In genomic region chr14:73262210-73262609, GRCm38 (mm10) we compare ENCODE assay signal across 25 mouse cellular contexts. TPM values are rescaled to one million over a fixed set of nuclear protein-coding genes. Genes with fewer than 3 reads are reported as not detected.
DNase-seq lines count a peak whose midpoint lies in the region; ATAC-seq and TF ChIP-seq lines count a peak whose summit lies in the region.
"Had no signal": no experiment of that assay in that cellular context is flagged by ENCODE, and none has a peak within 500 bp of the region (broad histone marks: within the 10 kb centered on the region; RNA-seq: fewer than 3 reads in every experiment).

No protein-coding gene starts in this region.

- H3K4me2 ChIP-seq in lung, embryonic 16.5 days (ENCODE audit: low read depth, low read length) = no peak overlapping the region
- H3K4me2 ChIP-seq in stomach, postnatal 0 days (replicated peaks; ENCODE audit: low read depth) = no peak overlapping the region
- no peak overlapping the region for H3K4me2 ChIP-seq in kidney, embryonic 14.5 days (replicated peaks; ENCODE audit: low read depth, low read length)
- H3K4me2 ChIP-seq: embryonic facial prominence, embryonic 13.5 days; embryonic facial prominence, embryonic 15.5 days; forebrain, embryonic 12.5 days had no signal

- ATAC-seq in lung, embryonic 16.5 days (ENCODE audit: low read depth) = 0 out of 2 replicates have a peak, but pooled peaks have one; percentile 56
- peak; percentile 77 for ATAC-seq in stomach, postnatal 0 days (ENCODE audit: low FRiP score, low TSS enrichment)
- no peak for ATAC-seq in kidney, embryonic 14.5 days (ENCODE audit: low FRiP score, low TSS enrichment)
- ATAC-seq: forebrain, embryonic 14.5 days; forebrain, embryonic 16.5 days had no signal

- peaks cover 3% of the 10 kb centered on the region for H3K4me1 ChIP-seq in lung, adult 2 months (ENCODE audit: control insufficient read depth, insufficient read depth, low read length)
- peaks cover 9% of the 10 kb centered on the region for H3K4me1 ChIP-seq in lung, embryonic 16.5 days (replicated peaks; ENCODE audit: control insufficient read depth, insufficient read depth, low read length)
- no peaks in the 10 kb centered on the region for H3K4me1 ChIP-seq in stomach, postnatal 0 days (replicated peaks; ENCODE audit: control insufficient read depth, insufficient read depth)
- H3K4me1 ChIP-seq in kidney, embryonic 14.5 days (ENCODE audit: control insufficient read depth, insufficient read depth, low read length) = no peaks in the 10 kb centered on the region
- H3K4me1 ChIP-seq: embryonic facial prominence, embryonic 13.5 days; forebrain, embryonic 10.5 days; forebrain, embryonic 12.5 days had no signal

- TF ChIP-seq POLR2A in lung, adult 2 months (IDR thresholded peaks at IDR 0.05; ENCODE audit: borderline replicate concordance, extremely low read depth, low read depth, low read length) = no peak

- TF ChIP-seq CTCF in lung, adult 2 months (IDR thresholded peaks at IDR 0.05; ENCODE audit: insufficient read depth, low read length) = no peak
- no peak for TF ChIP-seq CTCF in stomach, postnatal 0 days (IDR thresholded peaks at IDR 0.05; ENCODE audit: low read depth)

- no peak overlapping the region for H3K27ac ChIP-seq in lung, embryonic 16.5 days (ENCODE audit: low read length)
- no peak overlapping the region for H3K27ac ChIP-seq in stomach, postnatal 0 days (replicated peaks)
- H3K27ac ChIP-seq in kidney, embryonic 14.5 days (ENCODE audit: low read depth, low read length) = no peak overlapping the region
- H3K27ac ChIP-seq: embryonic facial prominence, embryonic 13.5 days; embryonic facial prominence, embryonic 15.5 days; forebrain, embryonic 10.5 days; forebrain, embryonic 12.5 days had no signal

- no peak overlapping the region for H3K9ac ChIP-seq in lung, embryonic 16.5 days (ENCODE audit: low read length)
- H3K9ac ChIP-seq in stomach, postnatal 0 days (ENCODE audit: low read length) = no peak overlapping the region
- no peak overlapping the region for H3K9ac ChIP-seq in kidney, embryonic 14.5 days (ENCODE audit: low read depth, low read length)
- H3K9ac ChIP-seq: embryonic facial prominence, embryonic 13.5 days; embryonic facial prominence, embryonic 15.5 days; forebrain, embryonic 12.5 days had no signal

- H3K36me3 ChIP-seq in lung, embryonic 16.5 days (ENCODE audit: control insufficient read depth, insufficient read depth, low read length) = peaks cover 12% of the 10 kb centered on the region
- no peaks in the 10 kb centered on the region for H3K36me3 ChIP-seq in stomach, postnatal 0 days (ENCODE audit: control insufficient read depth, insufficient read depth, low read length)
- no peaks in the 10 kb centered on the region; the same call in 1 of the 2 replicates for H3K36me3 ChIP-seq in kidney, embryonic 14.5 days (ENCODE audit: control insufficient read depth, insufficient read depth, low read length)

- no peaks in the 10 kb centered on the region for H3K27me3 ChIP-seq in lung, embryonic 16.5 days (ENCODE audit: control insufficient read depth, insufficient read depth, low read depth, low read length)
- no peaks in the 10 kb centered on the region for H3K27me3 ChIP-seq in stomach, postnatal 0 days (ENCODE audit: control insufficient read depth, insufficient read depth, low read length)
- no peaks in the 10 kb centered on the region for H3K27me3 ChIP-seq in kidney, embryonic 14.5 days (ENCODE audit: control insufficient read depth, insufficient read depth, low read length)
- H3K27me3 ChIP-seq: embryonic facial prominence, embryonic 13.5 days; embryonic facial prominence, embryonic 15.5 days; forebrain, embryonic 12.5 days had no signal

- no peak overlapping the region for H3K4me3 ChIP-seq in lung, adult 2 months (replicated peaks; ENCODE audit: extremely low read depth, low read depth, low read length)
- H3K4me3 ChIP-seq in lung, embryonic 16.5 days (ENCODE audit: low read length) = no peak overlapping the region
- no peak overlapping the region for H3K4me3 ChIP-seq in stomach, postnatal 0 days (ENCODE audit: low read depth, low read length)
- H3K4me3 ChIP-seq in kidney, embryonic 14.5 days (ENCODE audit: low read length) = no peak overlapping the region
- H3K4me3 ChIP-seq: embryonic facial prominence, embryonic 13.5 days; embryonic facial prominence, embryonic 15.5 days; erythroblast, embryonic 14.5 days; forebrain, embryonic 10.5 days; forebrain, embryonic 12.5 days had no signal

- no peak for TF ChIP-seq EP300 in stomach, postnatal 0 days (optimal IDR thresholded peaks at IDR 0.05)

- WGBS in lung, adult 2 months = 63% methylated on average over 9 of the region's 9 CpGs
- WGBS in lung, embryonic 16.5 days = 62% methylated on average over 9 of the region's 9 CpGs
- 76% methylated on average over 9 of the region's 9 CpGs for WGBS in stomach, postnatal 0 days
- 88% methylated on average over 9 of the region's 9 CpGs for WGBS in kidney, embryonic 14.5 days

- DNase-seq in lung, adult 2 months = peak; percentile 43
- DNase-seq in lung, postnatal 10 days = no peak
- peak; percentile 74 for DNase-seq in lung, postnatal 25 days (ENCODE audit: low spot score)
- no peak for DNase-seq in stomach, postnatal 0 days (ENCODE audit: low spot score)
- no peak for DNase-seq in cerebellum, postnatal 4 days (ENCODE audit: low spot score in 2 of 2)
- no peak for DNase-seq in right cerebral cortex, postnatal 36 days (ENCODE audit: low spot score in 2 of 2)
- DNase-seq: adrenal gland, adult 2 months; adrenal gland, postnatal 10 days; adrenal gland, postnatal 25 days; cerebellum, adult 11 months; cerebellum, adult 18-20 months; cerebellum, adult 8-10 months; cerebellum, adult 9-11 months; cerebellum, postnatal 14 days; cerebellum, postnatal 36 days; embryo, embryonic 11 days had no signal

- peaks cover 8% of the 10 kb centered on the region for H3K9me3 ChIP-seq in lung, embryonic 16.5 days (ENCODE audit: control insufficient read depth, low read length)
- no peaks in the 10 kb centered on the region for H3K9me3 ChIP-seq in stomach, postnatal 0 days (ENCODE audit: control insufficient read depth, low read length)
- peaks cover 5% of the 10 kb centered on the region; the same call in 1 of the 2 replicates for H3K9me3 ChIP-seq in kidney, embryonic 14.5 days (ENCODE audit: control insufficient read depth, low read length)

RNA-seq across cellular contexts. Expression of gene Lpar6, which starts 24.5 kb away (rescaled TPM):
- 1.5 and 2.7 TPM in 2 replicates for polyA plus RNA-seq in lung, adult 2 months (2012; rRNA removed)
- 13.7 and 14.1 TPM in 2 replicates for polyA plus RNA-seq in lung, embryonic 16.5 days (2015; fragmentation: Nextera tagmentation; extraction: Ambion mirVana)
- 12.2 and 12.4 TPM in 2 replicates for polyA plus RNA-seq in stomach, postnatal 0 days (2015; fragmentation: Nextera tagmentation; extraction: Ambion mirVana)
- 15.5 and 15.7 TPM in 2 replicates for polyA plus RNA-seq in kidney, embryonic 14.5 days (2014; fragmentation: Nextera tagmentation; extraction: Ambion mirVana)
- polyA plus RNA-seq: erythroblast, embryonic 14.5 days had no signal

Comparison
In these comparisons a context has a peak if more than half of its experiments do, and no peak if none do; other contexts are left out.
1. DNase-seq: peak in lung, adult 2 months (single experiment) and lung, postnatal 25 days (single experiment); none in lung, postnatal 10 days (single experiment), stomach, postnatal 0 days (single experiment), cerebellum, postnatal 4 days (0 of 2) and right cerebral cortex, postnatal 36 days (0 of 2).